Comparison of ENCODE assay signal across 11 mouse cellular contexts in the genomic region with DNA sequence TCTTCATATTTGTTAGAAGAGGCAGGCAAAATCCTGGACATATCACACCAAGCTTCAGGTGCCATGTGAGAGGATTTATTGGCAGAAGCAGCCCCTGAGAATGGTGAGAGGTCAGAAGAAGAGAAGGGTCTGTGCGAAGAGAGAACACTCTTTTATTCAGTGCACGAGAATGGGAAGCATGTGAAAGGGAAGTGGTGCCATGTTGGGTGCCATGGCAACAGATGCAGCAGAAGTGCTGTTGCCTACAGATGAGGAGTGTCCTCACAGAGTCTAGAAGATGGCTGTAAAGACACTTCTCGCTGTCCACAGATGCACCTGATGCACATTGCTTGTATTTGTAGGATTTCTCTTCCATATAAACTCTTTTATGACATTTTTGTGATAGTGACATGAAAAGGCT. TPM values are rescaled to one million over a fixed set of nuclear protein-coding genes. Genes with fewer than 3 reads are reported as not detected.
"Had no signal": no experiment of that assay in that cellular context is flagged by ENCODE, and none has a peak within 500 bp of the region (broad histone marks: within the 10 kb centered on the region; RNA-seq: fewer than 3 reads in every experiment).

No protein-coding gene starts in this region.

RNA-seq across cellular contexts. Expression of a gene that starts 6.9 kb away (rescaled TPM):
- polyA plus RNA-seq: limb, embryonic 12.5 days; liver, adult 2 months; liver, embryonic 15.5 days; liver, embryonic 16.5 days; liver, postnatal 0 days; lung, adult 2 months; lung, postnatal 0 days; macrophage; midbrain, embryonic 12.5 days; midbrain, embryonic 13.5 days; midbrain, embryonic 14.5 days had no signal
